ENCODE assay signal across 9 mouse cellular contexts in genomic region chr2:32081296-32081929, GRCm38 (mm10). TPM values are rescaled to one million over a fixed set of nuclear protein-coding genes. Genes with fewer than 3 reads are reported as not detected.
DNase-seq lines count a peak whose midpoint lies in the region; ATAC-seq and TF ChIP-seq lines count a peak whose summit lies in the region.
"Had no signal": no experiment of that assay in that cellular context is flagged by ENCODE, and none has a peak within 500 bp of the region (broad histone marks: within the 10 kb centered on the region; RNA-seq: fewer than 3 reads in every experiment).

No protein-coding gene starts in this region.

- H3K27me3 ChIP-seq in kidney, embryonic 15.5 days: peaks cover 57% of the 10 kb centered on the region

- no peak overlapping the region for H3K27ac ChIP-seq in kidney, embryonic 15.5 days
- H3K27ac ChIP-seq in bone marrow macrophage, adult 2 months (ENCODE audit: insufficient read depth, low read depth, low read length): peak overlapping the region; percentile 96

- peak; percentile 89; the same call in 1 of the 2 replicates for TF ChIP-seq POLR2A in bone marrow macrophage, adult 2 months (IDR thresholded peaks at IDR 0.05; ENCODE audit: borderline replicate concordance, low read depth, low read length)

- no peak for TF ChIP-seq CTCF in bone marrow macrophage, adult 2 months (IDR thresholded peaks at IDR 0.05; ENCODE audit: low read depth, low read length)

- peak overlapping the region; percentile 69 for H3K4me3 ChIP-seq in kidney, embryonic 15.5 days (replicated peaks)
- H3K4me3 ChIP-seq in bone marrow macrophage, adult 2 months (ENCODE audit: insufficient read depth, low read length): peak overlapping the region; percentile 90

- peak overlapping the region; percentile 98 for H3K4me2 ChIP-seq in kidney, embryonic 15.5 days

- WGBS in kidney, embryonic 15.5 days: 81% methylated on average over 14 of the region's 14 CpGs

- no peak overlapping the region for H3K9ac ChIP-seq in kidney, embryonic 15.5 days

- no peak for ATAC-seq in kidney, embryonic 15.5 days (replicated peaks; ENCODE audit: low FRiP score)
- ATAC-seq in megakaryocyte progenitor cell, adult 5-6 weeks (replicated peaks; ENCODE audit: poor library complexity): peak; percentile 45
- ATAC-seq: forebrain, embryonic 16.5 days had no signal

- H3K36me3 ChIP-seq in kidney, embryonic 15.5 days: no peaks in the 10 kb centered on the region

- DNase-seq in kidney, postnatal 25 days: no peak
- peak; percentile 41 for DNase-seq in heart, postnatal 10 days
- DNase-seq in right cerebral cortex, adult 18-20 months: no peak
- no peak for DNase-seq in right cerebral cortex, postnatal 10 days (ENCODE audit: low spot score in 2 of 2)
- no peak for DNase-seq in right cerebral cortex, postnatal 14 days

- peaks cover 19% of the 10 kb centered on the region for H3K4me1 ChIP-seq in kidney, embryonic 15.5 days
- peaks cover 31% of the 10 kb centered on the region for H3K4me1 ChIP-seq in bone marrow macrophage, adult 2 months (ENCODE audit: control insufficient read depth, insufficient read depth, low read length)

- intact Hi-C loops in heart, postnatal 10 days (cut with DNase I): loop anchor here (2.0 kb wide), 1 partner anchor 17 kb away; no protein-coding TSS in a partner anchor

- no peaks in the 10 kb centered on the region for H3K9me3 ChIP-seq in kidney, embryonic 15.5 days (replicated peaks)

RNA-seq across cellular contexts. Expression of gene Fam78a, which starts 3.2 kb away (rescaled TPM):
- polyA plus RNA-seq in kidney, embryonic 15.5 days (2015; fragmentation: Nextera tagmentation; extraction: Ambion mirVana): 1.6 and 2.3 TPM in 2 replicates
- polyA plus RNA-seq in bone marrow macrophage, adult 2 months (2012; ENCODE audit: insufficient read depth, insufficient read length, missing spikeins): 13.1 and 16.5 TPM in 2 replicates
- total RNA-seq in heart, postnatal 10 days (2021): 10 to 100 TPM; 24.3 to 38.1 TPM
- 8.9 and 11.9 TPM in 2 replicates for total RNA-seq in megakaryocyte progenitor cell, adult 5-6 weeks (2015)
- total RNA-seq in megakaryocyte progenitor cell, adult 5-6 weeks (2017): 7.5 and 10.8 TPM in 2 replicates

RNA-seq across cellular contexts. Expression of gene Plpp7, which starts 13.9 kb away (rescaled TPM):
- polyA plus RNA-seq in kidney, embryonic 15.5 days (2015; fragmentation: Nextera tagmentation; extraction: Ambion mirVana): 4.4 and 7.1 TPM in 2 replicates
- 2.7 and 3.0 TPM in 2 replicates for polyA plus RNA-seq in bone marrow macrophage, adult 2 months (2012; ENCODE audit: insufficient read depth, insufficient read length, missing spikeins)
- total RNA-seq in heart, postnatal 10 days (2021): 10 to 100 TPM; 29.3 to 31.6 TPM
- 1.4 TPM in 2 replicates for total RNA-seq in megakaryocyte progenitor cell, adult 5-6 weeks (2015)
- 0.54 and 2.5 TPM in 2 replicates for total RNA-seq in megakaryocyte progenitor cell, adult 5-6 weeks (2017)

Comparison
In these comparisons a context has a peak if more than half of its experiments do, and no peak if none do; other contexts are left out.
1. DNase-seq: peak in heart, postnatal 10 days (2 of 2); none in kidney, postnatal 25 days (0 of 2), right cerebral cortex, adult 18-20 months (single experiment), right cerebral cortex, postnatal 10 days (0 of 2) and right cerebral cortex, postnatal 14 days (single experiment).
2. RNA of gene Plpp7, which starts 13.9 kb away (total RNA-seq): 29.3 to 31.6 TPM in heart, postnatal 10 days; 0.54 to 2.5 TPM in megakaryocyte progenitor cell, adult 5-6 weeks; every median in the first group is over 4 times any median in the second.